Mouse (Mus musculus): ENCODE measurements at regions not wholly inside any gene's neighbourhood (a gene's known extent, or its start where the extent isn't known, plus 50 kb on each side); places are given as distances from the start of the nearest gene placed in this dataset.
"Not testable (repeated sequence)": the region's sequence is repeated elsewhere in the genome, so short reads cannot be mapped to it uniquely, and the experiment has no call there.

DNA sequence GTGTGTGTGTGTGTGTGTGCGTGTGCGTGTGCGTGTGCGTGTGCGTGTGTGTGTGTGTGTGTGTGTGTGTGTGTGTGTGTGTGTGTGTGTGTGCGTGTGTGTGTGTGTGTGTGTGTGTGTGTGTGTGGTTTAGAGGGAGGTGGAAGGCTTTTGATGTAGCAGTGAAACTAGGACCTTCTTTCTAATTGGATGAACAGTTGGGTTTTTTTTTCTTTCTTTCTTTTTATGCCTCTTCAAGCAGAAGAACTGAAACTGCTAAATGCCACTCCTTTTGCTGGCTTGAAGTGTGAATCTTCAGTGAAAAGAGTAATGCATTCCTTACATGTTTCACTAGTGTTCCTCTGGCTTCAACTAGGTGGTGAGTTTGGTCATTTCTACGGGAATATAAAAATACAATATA, 828.8 kb upstream of the Olfr1507 start:
- not testable (repeated sequence) for TF ChIP-seq CTCF, POLR2A (IDR thresholded peaks at IDR 0.05; ENCODE audit: extremely low read depth, insufficient read depth, low read length)
